Mouse (Mus musculus) yolk sac, embryonic 10.5 days (tissue): ENCODE results near the gene Scrt2.

Experiments
- DNase-seq: peaks from one replicate; pipeline ENCODE4 v3.0.0-alpha.2; 2017; ENCODE audit warnings: low spot score

The Scrt2 gene

DNA sequence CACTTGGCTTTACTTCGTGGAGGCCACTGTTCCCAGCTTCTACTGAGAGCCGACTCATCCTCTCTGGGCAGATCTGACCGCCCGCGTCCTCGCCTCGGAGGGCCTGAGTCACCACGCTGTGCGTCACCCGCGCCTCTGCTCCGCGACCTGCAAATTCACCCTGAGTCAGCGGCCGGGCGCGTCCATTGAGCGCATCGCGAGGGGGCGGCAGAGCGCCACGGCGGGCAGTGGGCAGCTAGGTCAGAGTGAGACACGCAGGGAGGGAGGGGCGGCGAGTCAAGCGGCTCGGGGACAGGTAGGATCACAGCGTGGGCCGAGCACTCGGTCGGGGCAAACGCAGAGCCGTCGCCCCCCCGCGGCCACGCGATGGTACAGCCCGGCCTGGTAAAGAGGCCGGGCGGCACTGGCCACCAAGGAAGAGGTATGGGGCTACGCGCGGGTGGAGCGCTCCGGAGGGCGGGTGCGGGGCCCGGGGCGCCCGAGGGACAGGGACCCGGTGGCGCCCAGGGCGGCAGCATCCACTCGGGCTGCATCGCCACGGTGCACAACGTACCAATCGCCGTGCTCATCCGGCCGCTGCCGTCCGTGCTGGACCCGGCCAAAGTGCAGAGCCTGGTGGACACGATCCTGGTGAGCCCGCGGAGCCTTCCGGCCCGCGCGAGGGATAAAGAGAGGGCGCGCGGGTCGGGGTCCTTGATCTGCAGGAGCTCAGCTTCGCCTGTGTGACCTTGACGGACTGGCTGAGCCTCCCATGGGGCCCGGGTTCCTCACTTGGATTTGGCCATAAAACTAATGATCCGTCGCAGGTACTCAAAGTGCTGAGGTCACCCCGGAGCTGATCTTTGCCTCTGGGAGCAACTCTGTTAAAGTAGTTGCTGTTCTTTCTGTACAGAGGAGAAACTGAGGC, 24.2 kb downstream of the Scrt2 start, which contains the start of gene Srxn1:
Gene Srxn1 (plus strand): TSS at position 199 of the 907 bp plus-strand sequence.
- DNase-seq, result peak; percentile 83

DNA sequence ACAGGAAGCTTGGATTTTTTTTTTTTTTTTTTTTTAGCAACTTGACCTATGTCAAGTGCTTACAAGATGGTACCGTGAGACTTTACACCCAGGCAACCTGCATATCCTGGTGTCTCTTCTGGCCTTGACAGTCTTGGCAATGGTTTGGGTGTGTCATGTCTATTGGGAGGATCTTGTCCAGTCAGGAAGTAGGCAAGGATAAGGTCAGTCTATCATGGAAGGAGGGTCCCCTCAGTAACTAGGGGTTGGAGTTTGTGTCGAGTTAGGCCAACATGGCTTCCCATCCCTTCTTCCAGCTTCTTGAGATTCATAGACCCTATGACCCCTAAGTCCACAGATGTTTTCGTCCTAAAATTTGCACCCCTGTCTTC, 24.9 kb downstream of the Scrt2 start:
- DNase-seq, result no peak

DNA sequence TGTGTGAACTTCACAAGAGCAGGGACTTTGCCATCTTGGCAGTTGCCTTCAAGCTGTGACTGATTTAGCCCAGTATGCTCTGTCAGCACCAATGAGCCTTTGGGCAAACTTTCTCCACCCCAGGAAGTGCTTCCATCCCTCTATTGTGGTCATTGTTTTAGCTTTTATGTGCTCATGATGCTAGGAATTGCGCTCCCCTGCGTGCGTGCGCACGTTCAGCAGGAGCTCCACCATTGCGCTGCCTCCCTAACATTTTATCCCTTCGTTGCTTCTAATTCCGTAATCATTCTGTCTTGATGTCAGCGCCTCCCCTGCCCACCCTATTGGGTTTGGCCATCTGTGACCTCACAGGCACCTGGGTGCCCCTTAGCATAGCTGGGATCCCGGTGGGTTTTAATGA, 25.3 kb downstream of the Scrt2 start:
- no peak for DNase-seq

DNA sequence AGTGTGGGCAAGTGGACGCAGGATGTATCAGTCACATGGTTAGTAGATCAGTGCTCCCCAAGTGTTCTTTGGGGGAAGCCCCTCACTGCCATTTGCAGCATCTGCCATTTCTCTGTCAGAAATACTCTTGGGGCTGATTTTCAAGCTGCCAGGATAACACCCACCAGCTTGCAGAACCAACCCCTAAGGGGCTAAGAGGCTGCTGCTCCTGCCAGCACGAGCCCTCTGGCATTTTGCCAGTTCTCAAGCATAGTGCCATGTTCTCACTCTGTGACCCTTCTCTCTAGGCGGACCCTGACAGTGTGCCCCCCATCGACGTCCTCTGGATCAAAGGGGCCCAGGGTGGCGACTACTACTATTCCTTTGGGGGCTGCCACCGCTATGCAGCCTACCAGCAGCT, 27.4 kb downstream of the Scrt2 start:
- no peak for DNase-seq

DNA sequence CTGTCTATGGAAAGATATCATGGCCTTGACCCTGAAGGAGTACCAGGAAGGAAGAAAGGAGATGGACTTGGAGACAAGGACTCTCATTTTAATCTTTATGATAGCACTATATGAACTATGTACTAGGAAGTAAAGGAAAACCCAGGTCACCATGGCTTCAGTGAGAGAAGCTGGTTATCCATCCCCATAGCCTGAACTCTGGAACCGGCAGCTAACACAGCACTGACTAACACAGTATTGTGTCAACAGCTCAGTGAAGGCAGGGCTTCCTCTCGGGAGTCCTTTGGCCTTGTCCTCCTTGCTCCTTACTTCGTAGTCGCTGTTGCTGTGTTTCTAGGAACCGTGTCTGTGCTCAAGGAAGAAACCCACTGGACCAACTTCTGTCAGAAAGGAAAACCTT, 28.1 kb downstream of the Scrt2 start:
- no peak for DNase-seq

DNA sequence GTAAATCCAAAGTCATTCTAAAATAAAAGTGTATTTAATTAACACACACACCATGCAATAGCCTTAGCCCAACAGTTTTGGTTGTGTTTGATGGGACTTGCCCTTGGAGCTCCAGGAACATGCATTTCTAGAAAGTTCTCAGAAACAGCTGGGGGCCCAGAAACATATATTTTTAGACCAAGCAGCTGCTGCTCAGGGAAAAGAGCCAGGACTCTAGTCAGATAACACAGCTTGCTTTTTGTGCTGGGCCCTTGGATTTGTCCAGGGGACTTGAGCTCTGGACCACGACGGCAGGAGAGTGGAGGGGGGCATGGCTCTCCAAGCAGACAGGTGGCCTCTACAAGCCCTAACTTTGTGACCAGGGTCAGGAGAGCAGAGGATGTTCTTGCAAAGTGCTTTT, 30.0 kb downstream of the Scrt2 start:
- DNase-seq, result no peak

DNA sequence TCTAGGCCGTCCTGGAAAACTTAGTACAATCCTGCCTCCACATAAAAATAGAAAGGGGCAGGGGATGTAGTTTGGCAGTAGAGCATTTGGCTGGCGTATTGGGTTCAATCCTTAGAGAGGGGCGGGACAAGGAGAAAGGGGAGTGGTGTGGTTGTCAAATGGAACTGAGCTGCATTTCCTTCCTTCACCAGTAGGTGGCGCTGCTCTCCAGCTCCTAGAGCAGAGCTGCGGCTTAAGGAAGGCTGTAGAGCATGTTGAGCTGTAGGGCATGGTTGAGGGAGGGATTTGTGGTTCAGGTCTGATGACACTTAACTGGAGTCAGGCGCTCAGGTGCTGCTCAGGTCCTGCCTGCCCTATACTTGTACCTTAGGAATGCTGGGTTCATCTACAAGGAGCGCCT, 30.6 kb downstream of the Scrt2 start:
- DNase-seq, result peak; percentile 82

DNA sequence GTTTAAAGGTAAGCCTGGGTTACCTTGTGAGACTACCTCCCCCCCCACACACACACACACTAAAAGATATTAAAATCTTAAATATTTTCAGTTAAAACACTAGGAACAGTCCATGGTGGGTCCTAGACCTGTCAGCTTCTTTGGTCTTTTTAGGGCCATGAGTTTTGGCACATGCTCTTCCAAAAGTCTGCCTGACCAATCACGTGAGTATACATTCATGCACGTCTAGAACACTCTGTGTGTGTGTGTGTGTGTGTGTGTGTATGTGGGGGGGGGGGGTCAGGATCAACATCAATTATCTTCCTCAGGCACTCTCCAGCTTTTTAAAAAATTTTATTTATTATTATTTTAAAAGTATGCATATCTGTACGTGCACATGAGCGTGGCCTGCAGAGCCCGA, 31.2 kb downstream of the Scrt2 start:
- no peak for DNase-seq

DNA sequence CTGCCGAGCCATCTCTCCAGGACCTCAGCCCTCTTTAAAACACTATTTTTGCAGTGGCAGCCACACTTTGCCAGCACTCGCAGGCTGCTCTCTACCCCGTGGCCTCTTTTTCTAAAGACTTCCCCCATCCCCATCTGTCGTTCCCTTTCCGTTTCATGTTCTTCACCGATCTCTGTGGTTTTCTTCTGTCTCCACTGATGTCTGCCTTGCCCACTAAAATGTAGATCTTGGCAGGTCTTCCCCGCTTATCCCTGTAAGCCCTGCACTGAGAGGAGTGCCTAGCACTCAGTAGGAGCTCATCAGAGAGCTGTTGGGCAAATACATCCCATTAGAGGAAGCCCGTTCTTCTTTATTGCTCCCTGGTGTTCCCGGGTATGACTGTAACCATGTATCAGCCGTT, 31.6 kb downstream of the Scrt2 start:
- DNase-seq, result no peak

DNA sequence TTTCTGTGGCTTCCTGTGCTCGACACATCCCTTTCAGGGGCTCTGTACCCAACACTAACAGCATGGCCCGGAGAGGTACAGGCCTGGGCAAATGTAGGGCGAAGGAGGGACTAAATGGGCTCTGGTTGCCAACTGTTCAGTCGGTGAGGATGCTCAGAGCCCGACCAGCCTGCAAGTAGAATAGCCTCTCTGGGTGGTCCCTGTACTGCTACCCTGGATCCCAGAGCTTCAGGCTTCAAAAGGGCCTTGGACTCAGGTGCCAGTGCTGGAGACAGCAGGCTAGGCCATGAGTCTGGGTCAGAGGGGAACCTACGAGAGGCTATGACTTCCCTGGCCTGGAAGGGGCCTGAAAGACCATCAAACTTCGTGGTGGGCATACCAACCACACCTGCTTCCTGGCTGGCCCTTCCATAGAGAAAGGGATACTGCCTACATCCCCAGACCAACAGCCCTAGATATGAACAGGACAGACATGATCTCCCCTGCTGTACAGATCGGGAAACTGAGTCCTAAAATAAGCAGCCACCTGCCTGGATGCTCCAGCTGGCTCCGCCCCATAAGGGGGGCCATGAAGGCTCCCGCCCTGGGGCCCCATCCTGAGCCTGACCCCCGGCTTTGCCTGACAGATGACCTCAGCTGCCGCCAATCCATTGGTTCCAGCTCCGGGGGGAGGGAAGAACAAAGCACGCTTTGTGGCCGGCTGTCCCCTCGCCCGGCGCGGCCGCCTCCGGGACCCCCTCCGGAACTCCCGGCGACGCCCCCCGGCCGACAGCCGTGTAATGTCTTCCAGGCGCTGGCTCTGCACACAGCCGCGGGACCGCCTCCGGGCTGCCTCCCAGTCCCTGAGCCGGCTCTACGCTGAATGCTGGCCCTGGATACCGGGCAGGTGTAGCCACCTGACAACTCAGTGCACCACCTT, 33.0 kb downstream of the Scrt2 start:
- DNase-seq, result no peak

DNA sequence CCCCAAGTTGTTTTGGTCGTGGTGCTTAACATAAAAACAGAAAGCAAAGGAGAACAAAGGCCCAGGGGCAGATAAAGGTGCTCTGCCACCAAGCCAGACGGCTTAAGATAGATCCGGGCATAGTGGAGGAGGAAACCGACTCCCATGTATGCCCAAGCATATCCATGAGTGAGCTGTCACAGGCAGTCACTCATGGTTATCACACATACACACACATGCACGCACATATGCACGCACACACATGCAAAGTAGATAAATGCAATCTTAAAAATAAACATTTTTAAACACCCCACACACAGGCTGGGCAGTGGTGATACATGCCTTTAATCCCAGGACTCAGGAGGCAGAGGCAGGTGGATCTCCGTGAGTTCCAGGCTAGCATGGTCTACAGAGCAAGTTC, 36.4 kb downstream of the Scrt2 start:
- no peak for DNase-seq

DNA sequence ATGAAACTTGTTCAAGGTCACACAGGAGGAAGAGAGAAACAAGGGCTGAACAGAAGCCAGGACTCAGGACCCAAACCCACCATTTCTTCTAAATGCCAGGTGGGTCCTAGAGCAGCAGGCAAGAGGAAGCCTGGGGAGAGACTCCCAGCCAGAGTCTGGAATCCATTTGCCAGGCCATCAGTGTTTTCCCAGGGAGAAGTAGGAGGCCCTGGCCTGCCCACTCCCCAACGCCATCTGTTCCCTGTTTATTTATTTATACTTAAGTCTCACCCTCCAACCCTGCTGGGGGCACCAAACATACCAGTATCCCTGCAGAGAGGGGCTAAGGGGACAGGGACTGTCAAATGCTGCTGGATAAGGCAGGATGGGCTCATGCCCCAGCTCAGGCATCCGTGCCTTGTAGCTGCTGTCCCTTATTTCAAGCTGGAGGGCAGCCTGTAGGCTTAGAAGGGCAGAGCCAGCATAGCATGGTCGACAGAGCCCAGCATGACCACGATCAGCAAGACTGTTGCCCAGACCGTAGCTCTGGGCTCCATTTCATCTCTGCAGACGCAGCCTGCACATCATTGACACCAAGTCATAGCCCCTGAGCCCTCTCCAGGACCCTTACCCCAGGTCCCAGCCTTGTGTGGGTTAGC, 38.0 kb downstream of the Scrt2 start:
- DNase-seq, result no peak

DNA sequence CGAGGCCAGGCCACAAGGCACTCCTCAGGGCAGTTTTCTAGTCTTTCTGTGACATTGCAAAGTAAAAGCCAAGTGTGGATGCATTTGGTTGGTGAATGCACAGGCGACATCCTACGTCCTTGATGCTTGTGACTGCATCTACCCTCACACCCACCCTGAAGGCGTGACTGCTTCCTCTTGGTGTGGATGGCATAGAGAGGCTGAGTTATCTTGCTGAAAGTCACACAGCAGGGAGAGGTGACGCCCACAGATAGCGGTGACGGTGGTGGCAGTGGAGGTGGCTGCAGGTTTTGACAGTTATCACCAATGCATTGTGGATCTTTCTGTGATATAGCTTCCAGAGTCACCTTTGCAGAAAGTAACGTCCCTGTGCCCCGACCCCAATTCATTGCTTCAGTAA, 41.6 kb downstream of the Scrt2 start:
- DNase-seq, result no peak

DNA sequence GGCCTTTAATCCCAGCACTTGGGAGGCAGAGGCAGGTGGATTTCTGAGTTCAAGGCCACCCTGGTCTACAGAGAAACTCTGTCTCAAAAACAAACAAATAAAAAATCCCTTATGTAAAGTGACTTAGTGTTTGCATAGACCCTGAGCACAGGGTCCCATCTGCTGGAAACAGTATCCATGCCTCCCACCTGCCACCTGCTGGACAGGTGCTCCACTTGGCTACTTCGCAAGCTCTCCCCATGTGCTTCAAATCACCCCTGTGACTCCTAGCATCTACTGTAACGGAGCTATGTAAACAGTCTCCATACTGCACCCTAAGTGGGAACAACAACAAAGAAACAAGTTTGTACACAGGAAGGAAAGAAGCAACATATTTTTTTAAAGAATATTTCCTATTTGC, 47.3 kb downstream of the Scrt2 start:
- DNase-seq, result no peak

DNA sequence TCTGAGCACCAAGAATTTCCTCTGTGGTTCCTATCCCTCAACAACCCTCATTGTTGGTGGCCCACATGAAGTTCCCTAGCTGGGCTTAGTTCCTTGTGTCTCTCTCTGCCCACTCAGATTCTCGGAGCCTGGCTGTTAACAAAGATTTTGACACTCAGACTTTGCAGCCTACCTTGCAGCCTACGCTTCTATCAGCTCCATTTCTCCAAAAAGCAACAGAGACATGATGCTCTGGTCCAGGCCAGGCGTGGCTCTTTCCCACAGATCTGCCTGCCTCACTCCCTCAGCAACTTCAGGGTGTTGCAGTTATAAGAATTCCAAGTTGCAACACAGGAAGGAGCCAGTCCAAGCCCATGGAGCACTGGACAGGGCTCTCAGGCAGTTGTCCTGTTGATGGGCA, 48.4 kb downstream of the Scrt2 start:
- DNase-seq, result no peak

DNA sequence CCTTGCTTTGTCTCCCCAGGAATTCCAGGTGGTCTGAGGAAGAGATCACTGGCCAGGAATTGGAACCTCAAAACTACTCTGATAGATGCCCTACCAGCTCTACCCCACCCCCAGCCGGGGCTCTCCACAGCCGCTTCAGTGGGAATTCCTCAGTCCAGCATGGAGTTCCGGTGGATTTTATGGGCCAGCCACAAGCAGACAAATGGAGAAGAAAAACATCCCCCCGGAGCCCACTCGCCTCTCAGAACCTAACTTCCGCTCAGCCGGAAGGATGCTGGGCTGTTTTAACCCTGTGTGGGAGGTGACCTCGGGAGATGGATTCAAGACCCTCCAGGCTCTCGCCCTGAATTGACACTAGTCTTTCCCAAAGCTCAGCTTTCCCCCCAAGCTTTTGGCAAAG, 50.7 kb downstream of the Scrt2 start:
- no peak for DNase-seq

DNA sequence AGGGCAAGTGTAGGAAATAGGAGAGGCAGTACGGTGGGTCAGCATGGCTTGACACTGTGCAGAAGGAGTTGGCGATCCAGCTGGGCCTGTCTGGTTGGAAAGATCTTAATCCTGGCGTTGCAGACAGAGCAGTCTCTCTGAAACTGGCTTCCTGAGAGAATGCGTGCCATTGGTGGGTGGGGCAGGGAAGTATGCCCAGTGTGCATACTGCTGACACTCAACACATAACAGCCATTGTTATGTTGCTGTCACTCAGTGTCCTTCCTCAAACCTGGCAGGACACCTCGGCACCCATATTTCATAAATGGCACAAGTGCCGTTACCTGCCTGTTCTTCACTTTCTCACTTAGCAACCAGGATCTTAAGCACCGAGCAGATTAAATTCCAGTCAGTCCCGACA, 51.4 kb downstream of the Scrt2 start:
- no peak for DNase-seq

DNA sequence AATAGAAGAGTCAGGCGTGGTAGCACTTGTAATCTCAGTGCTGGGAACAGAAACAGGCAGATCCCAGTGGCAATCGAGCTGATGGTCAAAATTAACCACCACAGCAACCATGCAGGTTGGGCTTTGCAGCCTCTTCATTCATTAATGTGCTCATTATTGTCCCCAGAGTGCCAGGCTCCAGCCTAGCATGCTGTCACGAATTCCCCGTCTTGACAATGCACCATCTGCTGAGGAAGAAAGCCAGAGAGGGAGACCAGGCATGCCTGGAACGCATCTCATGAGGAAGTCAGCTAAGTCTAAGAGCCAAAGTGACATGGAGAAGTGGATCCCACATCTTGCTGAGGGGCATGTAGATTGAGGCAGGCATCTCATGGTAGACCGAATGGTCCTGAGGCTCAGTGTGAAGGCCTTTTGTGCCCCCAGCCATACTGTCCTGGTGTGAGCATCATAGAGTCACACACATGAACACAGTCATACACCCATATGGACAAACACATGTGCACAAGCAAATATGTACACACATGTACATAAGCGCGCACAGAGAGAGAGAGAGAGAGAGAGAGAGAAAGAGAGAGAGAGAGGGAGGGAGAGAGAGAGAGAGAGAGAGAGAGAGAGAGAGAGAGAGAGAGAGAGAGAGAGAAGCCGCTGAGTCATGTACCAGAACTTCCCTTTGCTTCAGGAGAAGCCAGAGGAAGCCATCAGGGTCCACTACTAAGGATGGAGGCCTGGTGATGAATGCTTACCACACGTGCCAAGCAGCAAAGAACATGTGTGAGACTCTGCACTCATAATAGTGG, 58.1 kb downstream of the Scrt2 start:
- DNase-seq, result no peak

DNA sequence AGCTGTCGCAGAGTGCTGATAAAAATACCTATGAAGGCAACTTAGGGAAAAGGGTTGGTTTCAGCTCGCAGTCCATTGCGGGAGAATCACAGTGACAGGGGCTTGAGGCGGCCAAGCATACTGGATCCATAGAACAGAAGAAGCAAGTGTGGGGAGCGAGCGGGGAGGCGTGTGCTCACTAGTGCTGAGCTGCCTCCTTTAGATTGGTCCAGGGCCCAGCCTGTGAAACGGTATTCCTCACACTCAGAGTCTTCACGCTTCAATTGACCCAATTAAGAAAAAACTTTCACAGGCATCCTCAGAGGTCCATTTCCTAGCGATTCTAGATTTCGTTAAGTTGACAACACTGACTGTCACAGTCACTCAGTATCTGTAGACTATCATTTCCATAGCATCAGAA, 59.6 kb downstream of the Scrt2 start:
- DNase-seq, result no peak

DNA sequence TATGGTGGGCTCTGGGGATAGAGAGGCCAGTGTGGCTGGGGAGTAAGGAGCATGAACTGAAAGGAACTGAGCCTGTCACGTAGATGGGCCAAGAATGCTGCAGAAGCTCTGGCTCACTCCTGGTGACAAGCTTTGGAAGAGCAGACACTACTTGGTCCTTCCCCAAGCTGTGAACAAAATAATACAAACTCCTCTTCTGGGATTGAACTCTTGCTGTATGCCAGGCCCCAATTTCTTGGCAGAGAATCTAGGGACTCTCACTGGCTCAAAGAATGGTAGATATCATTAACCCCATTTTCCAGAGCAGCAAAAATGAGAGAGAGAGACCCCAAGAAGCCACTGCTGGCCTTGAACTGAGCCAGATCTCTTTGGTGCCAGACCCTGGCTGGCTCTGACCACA, 60.2 kb downstream of the Scrt2 start:
- no peak for DNase-seq

DNA sequence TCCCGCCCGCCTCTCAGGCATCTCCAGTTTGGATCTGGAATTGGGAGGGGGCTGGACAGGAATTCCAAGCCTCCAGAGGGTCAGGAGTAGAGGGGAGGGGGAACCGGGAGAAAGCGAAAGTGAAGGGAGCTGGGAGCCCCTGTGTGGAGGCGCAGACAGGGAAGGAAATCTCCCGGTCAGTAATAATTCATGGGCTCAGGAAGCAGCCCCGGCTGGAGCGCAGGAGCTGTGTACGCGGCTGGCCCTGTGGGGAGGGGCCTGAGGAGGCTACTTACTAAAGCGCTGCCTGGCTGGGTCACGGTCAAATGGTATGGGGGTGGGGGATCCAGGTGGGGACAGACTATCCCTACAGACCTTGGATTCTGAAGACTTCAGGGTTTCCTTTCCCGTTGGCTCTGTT, 60.7 kb downstream of the Scrt2 start:
- peak; percentile 64 for DNase-seq

DNA sequence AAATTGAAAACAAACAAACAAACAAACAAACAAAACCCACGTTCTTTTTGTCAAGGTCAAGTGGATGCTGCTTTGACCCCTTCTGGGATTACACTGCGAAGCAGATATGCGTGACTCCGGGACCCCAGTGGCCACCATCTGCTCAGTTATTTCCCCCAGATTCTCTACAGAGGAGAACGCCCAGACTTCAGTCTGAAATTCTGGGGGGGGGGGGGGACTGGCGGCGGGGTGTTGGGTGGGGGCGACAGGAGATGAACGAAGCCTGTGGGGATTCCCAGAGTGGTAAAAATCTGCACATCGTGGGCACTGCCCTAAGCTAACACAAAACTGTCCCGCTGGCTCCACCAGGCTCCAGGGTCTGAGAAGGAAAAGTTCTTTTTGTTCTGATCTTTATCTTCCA, 61.2 kb downstream of the Scrt2 start:
- DNase-seq, result no peak
